Mouse (Mus musculus) MEL (cell line): Measurements from ENCODE around the gene Camk1g. TPM values are rescaled to one million over a fixed set of nuclear protein-coding genes. Genes with fewer than 3 reads are reported as not detected.

ENCODE experiments used
- DNase-seq: peaks from one replicate; pipeline ENCODE4 v3.0.0; 2011; ENCODE audit warnings: low read depth, low spot score
- H3K27ac ChIP-seq: 2 replicates; pipeline ENCODE4 v1.5.1; 2012; ENCODE audit warnings: low read depth, mild to moderate bottlenecking, control low read depth, low read length, moderate library complexity; ENCODE audit not compliant: control insufficient read depth
- H3K27me3 ChIP-seq, 2 experiments: fragments of 150-350 bp in 1 of 2; sonication (generic) in 1 of 2; 2 replicates each; pipeline ENCODE4 v1.6.1; 2012; ENCODE audit warnings: low read length in 2 of 2, mild to moderate bottlenecking in 2 of 2, improper control_type of control experiment in 1 of 2, moderate library complexity in 1 of 2; ENCODE audit not compliant: insufficient read depth in 2 of 2, control insufficient read depth in 1 of 2
- H3K36me3 ChIP-seq, 2 experiments: 2 replicates each; pipeline ENCODE4 v1.6.1; 2012 to 2014; ENCODE audit warnings: low read length in 2 of 2, improper control_type of control experiment in 1 of 2, inconsistent platforms in 1 of 2, mild to moderate bottlenecking in 1 of 2; ENCODE audit not compliant: insufficient read depth in 2 of 2, control insufficient read depth in 1 of 2
- H3K4me1 ChIP-seq, 2 experiments: fragments of 150-350 bp in 1 of 2; sonication (generic) in 1 of 2; 2 replicates each; pipeline ENCODE4 v1.6.1; 2012; ENCODE audit warnings: low read length in 2 of 2, improper control_type of control experiment in 1 of 2, mild to moderate bottlenecking in 1 of 2; ENCODE audit not compliant: insufficient read depth in 2 of 2, control insufficient read depth in 1 of 2
- H3K4me3 ChIP-seq, 2 experiments: fragments of 150-350 bp in 1 of 2; sonication (generic) in 1 of 2; 2 replicates each; pipeline ENCODE4 v1.5.1; 2012; ENCODE audit warnings: low read depth in 2 of 2, low read length in 2 of 2, mild to moderate bottlenecking in 2 of 2, moderate library complexity in 2 of 2, control low read depth in 1 of 2, improper control_type of control experiment in 1 of 2; ENCODE audit not compliant: control insufficient read depth in 1 of 2, insufficient read depth in 1 of 2
- H3K79me2 ChIP-seq: 2 replicates; pipeline ENCODE4 v1.6.1; 2012; ENCODE audit warnings: mild to moderate bottlenecking, low read length, moderate library complexity; ENCODE audit not compliant: control insufficient read depth, poor library complexity, insufficient read depth
- H3K9ac ChIP-seq: 2 replicates; pipeline ENCODE4 v1.6.1; 2012; ENCODE audit warnings: low read depth, mild to moderate bottlenecking, control low read depth, low read length, moderate library complexity; ENCODE audit not compliant: control insufficient read depth, poor library complexity, severe bottlenecking
- H3K9me3 ChIP-seq: fragments of 150-350 bp; sonication (generic); replicated peaks from 2 replicates; pipeline ENCODE4 v1.6.1; 2012; ENCODE audit warnings: mild to moderate bottlenecking, low read length, improper control_type of control experiment, moderate library complexity; ENCODE audit not compliant: insufficient read depth
- BHLHE40 ChIP-seq: IDR thresholded peaks from 2 replicates; pipeline ENCODE4 v1.6.1; 2012; ENCODE audit warnings: low read depth, mild to moderate bottlenecking, inconsistent platforms, low read length, improper control_type of control experiment, borderline replicate concordance
- CHD1 ChIP-seq: IDR thresholded peaks from 2 replicates; pipeline ENCODE4 v1.6.1; 2012; ENCODE audit warnings: low read depth, mild to moderate bottlenecking, inconsistent platforms, low read length, improper control_type of control experiment
- CHD2 ChIP-seq: IDR thresholded peaks from 2 replicates; pipeline ENCODE4 v1.6.1; 2011; ENCODE audit warnings: low read length, improper control_type of control experiment
- CTCF ChIP-seq, 3 experiments: IDR thresholded peaks in 2 of 3; conservative IDR thresholded peaks in 1 of 3; 2 replicates each; pipeline ENCODE4 v1.5.1; 2011 to 2012; ENCODE audit warnings: low read length in 3 of 3, low read depth in 2 of 3, mild to moderate bottlenecking in 2 of 3, improper control_type of control experiment in 1 of 3, inconsistent platforms in 1 of 3, mixed read lengths in 1 of 3, moderate library complexity in 1 of 3; ENCODE audit not compliant: control insufficient read depth in 1 of 3, insufficient read depth in 1 of 3, poor library complexity in 1 of 3, severe bottlenecking in 1 of 3
- EP300 ChIP-seq, 2 experiments: IDR thresholded peaks; 2 replicates each; pipeline ENCODE4 v1.6.1; 2011; ENCODE audit warnings: improper control_type of control experiment in 2 of 2, low read length in 2 of 2, low read depth in 1 of 2, mild to moderate bottlenecking in 1 of 2
- ETS1 ChIP-seq: IDR thresholded peaks from 2 replicates; pipeline ENCODE4 v1.6.1; 2012; ENCODE audit warnings: low read depth, mild to moderate bottlenecking, inconsistent platforms, low read length, improper control_type of control experiment, moderate library complexity
- GABPA ChIP-seq: IDR thresholded peaks from 2 replicates; pipeline ENCODE4 v1.6.1; 2012; ENCODE audit warnings: low read depth, mild to moderate bottlenecking, inconsistent platforms, low read length, improper control_type of control experiment, moderate library complexity
- GATA1 ChIP-seq: IDR thresholded peaks from 2 replicates; pipeline ENCODE4 v1.6.1; 2011; ENCODE audit warnings: low read depth, low read length, improper control_type of control experiment
- HCFC1 ChIP-seq: IDR thresholded peaks from 2 replicates; pipeline ENCODE4 v1.6.1; 2012; ENCODE audit warnings: low read depth, mild to moderate bottlenecking, inconsistent platforms, low read length, improper control_type of control experiment, moderate library complexity
- KAT2A ChIP-seq: conservative IDR thresholded peaks from 2 replicates; pipeline ENCODE4 v1.6.1; 2012; ENCODE audit warnings: low read depth, low read length, improper control_type of control experiment, inconsistent platforms
- MAX ChIP-seq: IDR thresholded peaks from 2 replicates; pipeline ENCODE4 v1.6.1; 2011; ENCODE audit warnings: low read length, improper control_type of control experiment
- MEF2A ChIP-seq: IDR thresholded peaks from 2 replicates; pipeline ENCODE4 v1.6.1; 2014; ENCODE audit warnings: low read depth, mild to moderate bottlenecking, inconsistent platforms, low read length, improper control_type of control experiment; ENCODE audit not compliant: poor library complexity, insufficient replicate concordance, severe bottlenecking; ENCODE audit errors: extremely low read depth
- MYC ChIP-seq: IDR thresholded peaks from 2 replicates; pipeline ENCODE4 v1.6.1; 2011; ENCODE audit warnings: low read depth, mild to moderate bottlenecking, low read length, improper control_type of control experiment, moderate library complexity
- NELFE ChIP-seq: IDR thresholded peaks from 2 replicates; pipeline ENCODE4 v1.6.1; 2011; ENCODE audit warnings: low read depth, low read length, improper control_type of control experiment
- NRF1 ChIP-seq: IDR thresholded peaks from 2 replicates; pipeline ENCODE4 v1.6.1; 2014; ENCODE audit warnings: low read depth, mild to moderate bottlenecking, inconsistent platforms, low read length, improper control_type of control experiment, moderate library complexity; ENCODE audit not compliant: poor library complexity, insufficient read depth, severe bottlenecking
- POLR2A ChIP-seq, 2 experiments: IDR thresholded peaks; 2 replicates each; pipeline ENCODE4 v1.6.1; 2011 to 2012; ENCODE audit warnings: low read length in 2 of 2, mild to moderate bottlenecking in 2 of 2, control low read depth in 1 of 2, improper control_type of control experiment in 1 of 2, low read depth in 1 of 2, moderate library complexity in 1 of 2; ENCODE audit not compliant: control insufficient read depth in 1 of 2, insufficient read depth in 1 of 2, poor library complexity in 1 of 2
- RAD21 ChIP-seq: IDR thresholded peaks from 2 replicates; pipeline ENCODE4 v1.6.1; 2011; ENCODE audit warnings: mild to moderate bottlenecking, low read depth, low read length, improper control_type of control experiment
- RCOR1 ChIP-seq: IDR thresholded peaks from 2 replicates; pipeline ENCODE4 v1.6.1; 2012; ENCODE audit warnings: low read depth, mild to moderate bottlenecking, inconsistent platforms, low read length, improper control_type of control experiment
- SMC3 ChIP-seq: IDR thresholded peaks from 2 replicates; pipeline ENCODE4 v1.6.1; 2011; ENCODE audit warnings: low read depth, low read length, improper control_type of control experiment
- TAL1 ChIP-seq: IDR thresholded peaks from 2 replicates; pipeline ENCODE4 v1.6.1; 2012; ENCODE audit warnings: mild to moderate bottlenecking, inconsistent platforms, low read length, moderate library complexity, mixed read lengths
- TBP ChIP-seq: IDR thresholded peaks from 2 replicates; pipeline ENCODE4 v1.8.0; 2011; ENCODE audit warnings: low read depth, low read length, improper control_type of control experiment
- TCF12 ChIP-seq: IDR thresholded peaks from 2 replicates; pipeline ENCODE4 v1.6.1; 2014; ENCODE audit warnings: low read depth, mild to moderate bottlenecking, inconsistent platforms, low read length, improper control_type of control experiment, moderate library complexity
- UBTF ChIP-seq: IDR thresholded peaks from 2 replicates; pipeline ENCODE4 v1.6.1; 2012; ENCODE audit warnings: low read depth, mild to moderate bottlenecking, inconsistent platforms, low read length, improper control_type of control experiment, moderate library complexity, borderline replicate concordance; ENCODE audit not compliant: insufficient read depth
- USF1 ChIP-seq: IDR thresholded peaks from 2 replicates; pipeline ENCODE4 v1.6.1; 2014; ENCODE audit warnings: low read depth, mild to moderate bottlenecking, inconsistent platforms, low read length, improper control_type of control experiment, moderate library complexity
- ZC3H11A ChIP-seq: IDR thresholded peaks from 2 replicates; pipeline ENCODE4 v1.6.1; 2012; ENCODE audit warnings: low read depth, mild to moderate bottlenecking, inconsistent platforms, low read length, improper control_type of control experiment
- ZKSCAN1 ChIP-seq: IDR thresholded peaks from 2 replicates; pipeline ENCODE4 v1.6.1; 2012; ENCODE audit warnings: low read depth, mild to moderate bottlenecking, inconsistent platforms, low read length, improper control_type of control experiment, moderate library complexity
- ZMIZ1 ChIP-seq: IDR thresholded peaks from 2 replicates; pipeline ENCODE4 v1.6.1; 2012; ENCODE audit warnings: low read depth, mild to moderate bottlenecking, inconsistent platforms, low read length, improper control_type of control experiment, moderate library complexity
- ZNF384 ChIP-seq: IDR thresholded peaks from 2 replicates; pipeline ENCODE4 v1.6.1; 2012; ENCODE audit warnings: low read depth, mild to moderate bottlenecking, inconsistent platforms, low read length, improper control_type of control experiment
- polyA plus RNA-seq, 2 experiments: library from polyadenylated mRNA; stranded (reverse) in 1 of 2; unstranded in 1 of 2; fragments of >175 nt in 1 of 2; fragments of >200 nt in 1 of 2; gene quantifications; 2 replicates each; pipeline versions ENCODE4 v1.2.1 to v1.2.4; 2012; ENCODE audit warnings: low replicate concordance in 2 of 2, low read depth in 1 of 2; ENCODE audit not compliant: insufficient read length in 2 of 2, insufficient read depth in 1 of 2, missing spikeins in 1 of 2
- total RNA-seq: library from RNA; depleted of rRNA; stranded (reverse); fragments of 300-350 nt; gene quantifications from 2 replicates; pipeline ENCODE4 v1.2.3, GENCODE M21; 2012

Camk1g gene
- total and polyA plus RNA-seq, 3 experiments: not detected

DNA sequence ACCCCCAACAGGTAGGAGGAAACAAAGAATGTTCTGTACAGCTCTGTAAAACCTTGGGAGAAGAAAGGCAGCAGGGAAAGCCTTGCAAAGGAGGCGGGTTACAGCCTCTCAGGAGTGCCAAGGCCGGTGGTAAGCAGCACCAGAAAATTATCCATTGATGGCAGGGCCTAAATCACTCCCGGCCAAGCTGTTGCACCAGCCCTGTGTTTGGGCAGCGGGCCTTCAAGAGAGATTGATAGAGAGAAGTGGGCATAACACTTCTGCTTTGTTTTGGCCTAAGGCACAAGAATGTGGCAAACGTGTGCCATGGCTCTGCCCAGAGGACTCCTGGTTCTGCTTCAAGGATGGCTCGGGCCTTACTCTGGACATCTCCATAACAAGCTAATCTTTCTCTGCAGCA, 9.5 kb upstream of the Camk1g start:
- H3K36me3 ChIP-seq: no peaks in the 10 kb centered on the region
- TF ChIP-seq TBP (no peak), RCOR1 (no peak), POLR2A (IDR thresholded peaks at IDR 0.05; ENCODE audit: control insufficient read depth in 1 of 2, insufficient read depth in 1 of 2, low read depth in 1 of 2, low read length in 2 of 2, poor library complexity in 1 of 2) (no peak), GABPA (no peak), ETS1 (no peak), TCF12 (no peak), KAT2A (no peak), TAL1 (no peak)
- DNase-seq: no peak
- no peaks in the 10 kb centered on the region for H3K9me3 ChIP-seq
- no peak overlapping the region for H3K27ac ChIP-seq
- no peaks in the 10 kb centered on the region for H3K27me3 ChIP-seq
- H3K79me2 ChIP-seq: no peaks in the 10 kb centered on the region
- H3K4me1 ChIP-seq: no peaks in the 10 kb centered on the region
- no peak overlapping the region for H3K4me3 ChIP-seq
- H3K9ac ChIP-seq: no peak overlapping the region

DNA sequence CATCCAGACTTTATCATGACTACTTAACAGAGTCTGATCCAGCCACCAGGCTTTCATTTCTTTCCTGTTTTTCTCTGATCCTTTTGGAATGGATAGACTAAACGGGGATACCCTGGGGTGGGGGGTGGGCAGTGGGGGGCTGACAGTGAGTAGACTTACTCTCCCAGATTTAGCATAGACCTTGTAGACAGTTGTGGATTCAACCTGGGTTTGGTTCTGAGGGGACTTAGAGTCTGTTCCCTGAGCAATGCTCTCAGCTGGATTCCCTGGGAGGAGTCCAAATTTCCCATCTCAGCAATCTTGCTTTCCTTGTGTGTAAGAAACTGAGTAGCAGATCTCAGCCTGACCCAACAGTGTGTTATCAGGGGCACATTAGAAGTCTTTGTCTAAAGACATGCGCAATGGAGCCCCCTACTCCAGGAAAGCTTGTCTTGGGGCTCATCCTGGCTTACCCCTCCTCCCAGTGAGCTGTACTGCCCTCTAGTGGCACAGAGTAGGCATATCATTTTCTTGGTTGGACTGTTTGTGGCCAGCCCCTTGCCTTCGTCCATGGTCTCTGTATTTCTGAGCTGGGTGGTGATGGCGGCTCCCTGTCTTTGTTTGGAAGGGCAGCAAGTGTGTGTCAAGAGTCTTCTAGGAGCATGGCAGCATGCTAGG, 6.5 kb upstream of the Camk1g start:
- DNase-seq: peak; percentile 31
- H3K9me3 ChIP-seq: no peaks in the 10 kb centered on the region
- H3K4me1 ChIP-seq: no peaks in the 10 kb centered on the region
- no peak overlapping the region for H3K4me3 ChIP-seq
- no peak overlapping the region for H3K9ac ChIP-seq
- H3K27ac ChIP-seq: no peak overlapping the region
- TF ChIP-seq KAT2A (no peak), TCF12 (no peak), CHD1 (no peak), GATA1 (no peak), NELFE (no peak), BHLHE40 (no peak), ZC3H11A (peak; percentile 42), TAL1 (no peak), EP300 (IDR thresholded peaks at IDR 0.05; ENCODE audit: low read depth in 1 of 2, low read length in 2 of 2) (no peak), MEF2A (no peak), HCFC1 (no peak), ETS1 (no peak), RAD21 (peak; percentile 62), NRF1 (peak; percentile 47), POLR2A (IDR thresholded peaks at IDR 0.05; ENCODE audit: control insufficient read depth in 1 of 2, insufficient read depth in 1 of 2, low read depth in 1 of 2, low read length in 2 of 2, poor library complexity in 1 of 2) (no peak), CHD2 (no peak), ZMIZ1 (no peak), UBTF (no peak), SMC3 (peak; percentile 54), MYC (no peak), MAX (no peak), CTCF (IDR thresholded peaks at IDR 0.05 in 2 of 3, conservative IDR thresholded peaks at IDR 0.05 in 1 of 3; ENCODE audit: control insufficient read depth in 1 of 3, insufficient read depth in 1 of 3, low read depth in 2 of 3, low read length in 3 of 3, poor library complexity in 1 of 3, severe bottlenecking in 1 of 3) (peak; percentile 68 to 75 (median 73)), ZKSCAN1 (no peak), ZNF384 (no peak), USF1 (no peak)
- H3K79me2 ChIP-seq: no peaks in the 10 kb centered on the region
- H3K36me3 ChIP-seq: no peaks in the 10 kb centered on the region
- no peaks in the 10 kb centered on the region for H3K27me3 ChIP-seq
